Mouse (Mus musculus) neural tube, embryonic 11.5 days (tissue): ENCODE data around the gene Zfp865. TPM values are rescaled to one million over a fixed set of nuclear protein-coding genes. Genes with fewer than 3 reads are reported as not detected.

Experiments
- ATAC-seq: fragments of 200-750 bp; cut with Nextera tagmentation; 2 replicates; pipeline ENCODE4 v1.8.0; 2017; ENCODE audit warnings: moderate number of reproducible peaks, mild to moderate bottlenecking, moderate TSS enrichment, moderate library complexity; ENCODE audit not compliant: insufficient read depth, low FRiP score, low TSS enrichment
- DNase-seq: peaks from one replicate; pipeline ENCODE4 v3.0.0-alpha.2; 2015; ENCODE audit warnings: low spot score
- H3K27ac ChIP-seq: fragments of 300-500 bp; sonication (generic); 2 replicates; pipeline ENCODE4 v1.5.1; 2014; ENCODE audit warnings: low read depth, mild to moderate bottlenecking, low read length
- H3K27me3 ChIP-seq: fragments of 300-500 bp; sonication (generic); 2 replicates; pipeline ENCODE4 v1.6.1; 2014; ENCODE audit warnings: mild to moderate bottlenecking, low read length, mixed read lengths; ENCODE audit not compliant: control insufficient read depth, insufficient read depth
- H3K36me3 ChIP-seq: fragments of 300-500 bp; sonication (generic); 2 replicates; pipeline ENCODE4 v1.6.1; 2014; ENCODE audit warnings: mild to moderate bottlenecking, low read length, moderate library complexity, mixed read lengths; ENCODE audit not compliant: control insufficient read depth, insufficient read depth
- H3K4me1 ChIP-seq: fragments of 300-500 bp; sonication (generic); 2 replicates; pipeline ENCODE4 v1.6.1; 2014; ENCODE audit warnings: low read length, mixed read lengths; ENCODE audit not compliant: control insufficient read depth, insufficient read depth
- H3K4me2 ChIP-seq: fragments of 300-500 bp; sonication (generic); 2 replicates; pipeline ENCODE4 v1.6.1; 2014; ENCODE audit warnings: low read depth, mild to moderate bottlenecking, moderate library complexity
- H3K4me3 ChIP-seq: fragments of 300-500 bp; sonication (generic); 2 replicates; pipeline ENCODE4 v1.5.1; 2014; ENCODE audit warnings: low read depth, low read length
- H3K9ac ChIP-seq: fragments of 300-500 bp; sonication (generic); 2 replicates; pipeline ENCODE4 v1.6.1; 2014; ENCODE audit warnings: mild to moderate bottlenecking, low read length
- H3K9me3 ChIP-seq: fragments of 300-500 bp; sonication (generic); 2 replicates; pipeline ENCODE4 v1.6.1; 2016; ENCODE audit warnings: low read length; ENCODE audit not compliant: control insufficient read depth
- WGBS: fragments of 180-500 bp; shearing (Covaris S2); extraction: QIAGEN DNeasy Blood & Tissue Kit; methylation state at CpG from one replicate; pipeline ENCODE4 v1.1.7; 2014; 5-methylcytosine and 5-hydroxymethylcytosine counted together
- polyA plus RNA-seq: library from polyadenylated mRNA; unstranded; fragments of >200 nt; fragmentation: Nextera tagmentation; extraction: Ambion mirVana; gene quantifications from 2 replicates; pipeline ENCODE4 v1.2.1, GENCODE M21; 2014

Gene Zfp865
- polyA plus RNA-seq, result 5.5 and 5.6 TPM in 2 replicates

DNA sequence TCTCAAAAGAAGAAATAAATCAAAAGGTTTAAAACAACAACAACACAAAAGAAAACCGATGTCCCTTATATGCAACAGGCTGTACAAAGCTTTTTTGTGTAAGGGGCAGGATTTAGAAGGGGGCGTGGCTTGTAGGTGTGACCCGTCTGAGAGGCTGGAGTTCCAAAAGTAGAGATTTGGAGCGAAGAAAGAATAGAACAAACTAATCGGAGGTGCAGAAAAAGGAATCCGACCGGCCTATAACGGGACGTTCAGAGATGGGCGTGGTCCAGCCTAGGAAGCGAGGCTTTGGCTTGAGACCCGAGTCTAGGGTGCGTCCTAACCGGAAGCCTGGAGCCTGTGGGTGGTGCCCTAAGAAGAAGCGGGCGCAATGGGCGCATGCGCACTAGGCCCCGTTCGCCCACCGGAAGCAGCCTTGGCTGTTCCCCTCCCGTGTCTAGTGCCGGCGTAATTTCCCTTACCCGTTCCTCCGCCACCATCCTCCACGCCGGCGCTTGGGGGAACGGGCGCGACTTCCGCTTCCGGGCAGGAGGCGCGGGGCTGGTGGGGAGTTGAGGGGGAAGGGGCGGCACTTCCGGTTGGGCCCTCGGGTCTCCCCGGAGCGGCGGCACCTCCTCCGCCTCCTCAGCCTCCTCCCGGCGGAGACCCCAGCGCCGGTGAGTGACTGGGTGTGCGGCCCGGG, at the start of gene Zfp865, which contains the start of gene Ccdc106:
TSS of gene Zfp865 (plus strand) at position 377 of the 682 bp plus-strand sequence.
TSS of gene Ccdc106 (plus strand) at position 554 of the 682 bp plus-strand sequence.
- Histone ChIP-seq H3K4me1 (peaks cover 7% of the 10 kb centered on the region), H3K4me3 (peak within 1 kb of the TSS; percentile 82), H3K36me3 (peaks cover 5% of the 10 kb centered on the region), H3K9me3 (no peaks in the 10 kb centered on the region), H3K27me3 (no peaks in the 10 kb centered on the region), H3K27ac (peak within 1 kb of the TSS; percentile 83), H3K4me2 (peak within 1 kb of the TSS; percentile 81), H3K9ac (peak within 1 kb of the TSS; percentile 83)
- peak; percentile 99 for DNase-seq
- peak; percentile 89 for ATAC-seq
- WGBS, result 1% methylated on average over 48 of the region's 49 CpGs

DNA sequence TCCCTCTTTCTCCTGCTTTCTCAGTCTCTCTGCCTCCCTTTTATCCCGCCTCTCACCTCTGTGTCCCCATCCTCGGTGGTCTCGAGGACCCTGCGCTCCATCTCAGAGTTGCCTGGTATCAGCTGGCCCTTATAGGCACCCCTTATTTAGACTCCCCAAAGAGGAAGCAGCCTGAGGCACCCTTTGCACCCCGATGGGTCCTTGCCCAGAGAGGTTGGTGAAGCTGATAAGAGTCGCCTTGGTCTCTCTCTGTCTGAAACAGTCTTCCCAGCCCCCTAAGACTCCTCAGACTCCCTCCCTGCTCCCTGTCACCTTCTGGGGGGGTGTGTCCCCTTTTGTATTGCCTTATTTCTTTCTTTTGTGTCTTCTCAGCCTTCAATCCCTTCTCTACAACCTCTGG, 49.1 kb upstream of the Zfp865 start, which contains the start of gene Sbk3:
TSS of gene Sbk3 (minus strand) at position 101 of the 400 bp plus-strand sequence.
- ATAC-seq, result no peak
- no peak within 1 kb of the TSS for H3K27ac ChIP-seq
- H3K4me3 ChIP-seq, result no peak within 1 kb of the TSS
- no peak within 1 kb of the TSS for H3K4me2 ChIP-seq
- no peak for DNase-seq
- no peaks in the 10 kb centered on the region for H3K4me1 ChIP-seq
- 44% methylated on average over 6 of the region's 6 CpGs for WGBS
- no peaks in the 10 kb centered on the region for H3K27me3 ChIP-seq
- H3K36me3 ChIP-seq, result no peaks in the 10 kb centered on the region
- H3K9me3 ChIP-seq, result no peaks in the 10 kb centered on the region
- H3K9ac ChIP-seq, result no peak within 1 kb of the TSS

DNA sequence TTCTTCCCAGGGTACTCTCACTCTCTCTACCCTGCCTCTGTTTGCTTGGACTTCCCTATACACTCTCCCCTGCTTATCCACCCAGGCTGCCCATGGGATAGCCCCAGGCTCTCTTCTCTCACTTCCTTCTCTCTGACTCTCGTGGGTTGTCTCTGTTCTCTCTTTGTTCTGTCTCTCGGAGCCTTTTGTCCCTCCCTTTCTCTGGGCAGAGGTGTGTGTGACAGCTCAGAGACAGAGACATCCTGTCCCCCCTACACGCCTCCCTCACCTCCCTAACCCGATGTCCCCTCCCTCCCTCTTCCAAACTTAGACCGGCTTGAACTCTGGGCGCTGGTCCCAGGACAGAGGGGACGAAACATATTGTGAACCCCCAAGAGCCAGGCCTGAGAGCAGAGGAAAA, 48.5 kb upstream of the Zfp865 start:
- no peak overlapping the region for H3K27ac ChIP-seq
- H3K4me3 ChIP-seq, result no peak overlapping the region
- no peak overlapping the region for H3K9ac ChIP-seq
- no peak for DNase-seq
- no peak for ATAC-seq
- H3K4me1 ChIP-seq, result no peaks in the 10 kb centered on the region
- H3K9me3 ChIP-seq, result no peaks in the 10 kb centered on the region; the same call in 1 of the 2 replicates
- WGBS, result 42% methylated on average over 7 of the region's 7 CpGs
- H3K4me2 ChIP-seq, result no peak overlapping the region
- H3K27me3 ChIP-seq, result no peaks in the 10 kb centered on the region
- no peaks in the 10 kb centered on the region for H3K36me3 ChIP-seq

DNA sequence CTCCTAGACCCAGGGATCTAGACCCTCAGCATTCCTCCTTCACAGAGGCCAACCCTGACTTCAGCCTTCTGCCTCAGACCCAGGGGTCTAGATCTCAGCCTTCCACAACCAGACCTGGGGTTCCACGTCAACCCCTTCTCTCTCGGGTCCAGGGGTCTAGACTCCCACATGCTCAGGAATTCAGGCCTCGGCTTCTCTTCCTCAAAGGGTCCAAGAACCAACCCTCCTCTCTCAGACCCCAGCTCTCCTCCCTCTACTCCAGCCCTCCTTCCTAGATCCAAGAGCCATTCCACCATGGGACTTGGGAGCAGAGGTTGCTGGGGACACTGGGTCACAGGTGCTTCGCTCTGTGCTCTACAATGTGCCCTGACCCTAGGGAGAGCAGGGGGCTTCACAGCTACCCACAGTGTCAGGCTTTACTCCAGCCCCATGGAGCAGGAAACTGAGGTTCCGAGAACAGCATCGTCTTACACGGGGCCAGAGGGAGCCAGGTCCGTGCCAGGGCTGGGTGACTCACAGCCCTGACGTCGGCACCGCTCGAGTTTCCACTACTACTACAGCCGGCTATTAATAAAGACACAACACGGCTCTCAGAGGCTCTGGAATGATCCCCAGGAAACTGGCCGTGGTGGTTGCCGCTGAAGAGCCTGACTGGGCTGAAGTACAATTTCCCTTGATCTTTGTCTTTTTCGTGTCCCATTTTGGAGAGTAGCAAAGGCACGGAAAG, 47.7 kb upstream of the Zfp865 start:
- H3K9ac ChIP-seq, result no peak overlapping the region
- no peak overlapping the region for H3K4me2 ChIP-seq
- no peak overlapping the region for H3K4me3 ChIP-seq
- H3K9me3 ChIP-seq, result no peaks in the 10 kb centered on the region; the same call in 1 of the 2 replicates
- no peaks in the 10 kb centered on the region for H3K27me3 ChIP-seq
- ATAC-seq (no peak), DNase-seq (no peak)
- WGBS, result 79% methylated on average over 18 of the region's 18 CpGs
- no peak overlapping the region for H3K27ac ChIP-seq
- H3K4me1 ChIP-seq, result no peaks in the 10 kb centered on the region
- H3K36me3 ChIP-seq, result no peaks in the 10 kb centered on the region

DNA sequence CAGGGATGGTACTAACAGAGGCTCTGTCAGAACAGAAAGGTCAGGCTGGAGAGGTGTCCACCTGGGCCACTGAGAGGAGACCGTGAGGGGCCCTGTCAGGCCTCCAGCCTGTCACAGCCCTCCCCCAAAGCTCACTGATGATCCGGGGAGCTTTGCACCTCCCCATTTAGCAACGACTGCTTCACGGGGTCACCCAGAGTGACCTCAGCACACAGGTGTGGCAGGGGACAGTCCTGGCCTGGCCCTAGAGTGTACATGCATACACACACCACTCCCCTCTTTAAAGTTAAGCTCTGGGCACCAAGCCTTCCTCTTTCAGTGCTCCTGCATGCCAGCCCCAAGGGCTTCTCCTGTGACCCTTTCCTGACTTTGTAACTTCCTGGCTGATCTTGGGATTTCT, 44.7 kb upstream of the Zfp865 start:
- Histone ChIP-seq H3K4me3 (no peak overlapping the region), H3K4me1 (no peaks in the 10 kb centered on the region), H3K27ac (no peak overlapping the region), H3K9ac (no peak overlapping the region), H3K27me3 (no peaks in the 10 kb centered on the region), H3K9me3 (no peaks in the 10 kb centered on the region; the same call in 1 of the 2 replicates), H3K4me2 (no peak overlapping the region), H3K36me3 (no peaks in the 10 kb centered on the region)
- 56% methylated on average over 4 of the region's 4 CpGs for WGBS
- DNase-seq (no peak), ATAC-seq (no peak)

DNA sequence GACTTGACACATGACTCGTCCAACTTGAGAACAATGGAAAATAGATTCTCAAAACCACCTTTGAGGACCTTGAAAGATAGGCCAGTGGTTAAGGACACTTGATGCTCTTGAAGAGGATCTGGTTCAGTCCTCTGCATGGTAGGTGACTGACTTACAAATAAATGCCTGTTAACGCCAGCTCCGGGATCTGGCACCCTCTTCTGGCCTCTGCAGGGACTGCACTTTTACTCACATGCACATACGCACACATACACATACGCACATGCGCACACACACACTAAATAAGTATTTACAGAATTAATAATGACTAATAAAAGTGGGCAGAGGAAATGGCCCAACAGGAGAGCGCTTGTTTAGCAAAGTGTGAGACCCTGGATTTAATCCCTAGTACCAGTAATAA, 43.3 kb upstream of the Zfp865 start:
- Histone ChIP-seq H3K9ac (no peak overlapping the region), H3K27me3 (no peaks in the 10 kb centered on the region), H3K36me3 (no peaks in the 10 kb centered on the region), H3K4me1 (no peaks in the 10 kb centered on the region), H3K4me3 (no peak overlapping the region), H3K9me3 (no peaks in the 10 kb centered on the region; the same call in 1 of the 2 replicates), H3K27ac (no peak overlapping the region), H3K4me2 (no peak overlapping the region)
- ATAC-seq, result no peak
- 90% methylated on average over 7 of the region's 7 CpGs for WGBS
- no peak for DNase-seq

DNA sequence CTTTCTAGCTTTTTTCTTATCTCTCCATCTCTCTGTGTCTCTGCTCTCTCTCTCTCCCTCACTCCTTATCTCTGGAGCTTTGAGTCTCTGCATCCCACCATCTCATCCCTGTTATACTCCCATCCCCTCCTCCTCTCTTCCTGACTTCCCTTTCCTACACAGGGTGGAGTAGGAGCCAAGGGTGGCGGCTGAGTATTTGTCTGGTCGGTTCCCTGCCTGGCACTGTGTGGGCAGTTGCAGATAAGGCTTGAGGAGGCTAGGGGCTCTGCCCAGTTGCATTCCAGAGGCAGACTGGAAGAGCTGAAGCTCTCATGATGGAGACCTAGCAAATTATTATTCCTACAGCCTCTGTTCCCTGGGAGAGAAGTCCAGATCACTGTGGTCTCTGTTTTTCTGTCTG, 31.9 kb upstream of the Zfp865 start:
- 77% methylated on average over 2 of the region's 2 CpGs for WGBS
- DNase-seq (no peak), ATAC-seq (no peak)
- Histone ChIP-seq H3K36me3 (peaks cover 6% of the 10 kb centered on the region), H3K4me1 (no peaks in the 10 kb centered on the region), H3K4me2 (no peak overlapping the region), H3K27me3 (peaks cover 7% of the 10 kb centered on the region), H3K9me3 (no peaks in the 10 kb centered on the region; the same call in 1 of the 2 replicates), H3K4me3 (no peak overlapping the region), H3K9ac (no peak overlapping the region), H3K27ac (no peak overlapping the region)

DNA sequence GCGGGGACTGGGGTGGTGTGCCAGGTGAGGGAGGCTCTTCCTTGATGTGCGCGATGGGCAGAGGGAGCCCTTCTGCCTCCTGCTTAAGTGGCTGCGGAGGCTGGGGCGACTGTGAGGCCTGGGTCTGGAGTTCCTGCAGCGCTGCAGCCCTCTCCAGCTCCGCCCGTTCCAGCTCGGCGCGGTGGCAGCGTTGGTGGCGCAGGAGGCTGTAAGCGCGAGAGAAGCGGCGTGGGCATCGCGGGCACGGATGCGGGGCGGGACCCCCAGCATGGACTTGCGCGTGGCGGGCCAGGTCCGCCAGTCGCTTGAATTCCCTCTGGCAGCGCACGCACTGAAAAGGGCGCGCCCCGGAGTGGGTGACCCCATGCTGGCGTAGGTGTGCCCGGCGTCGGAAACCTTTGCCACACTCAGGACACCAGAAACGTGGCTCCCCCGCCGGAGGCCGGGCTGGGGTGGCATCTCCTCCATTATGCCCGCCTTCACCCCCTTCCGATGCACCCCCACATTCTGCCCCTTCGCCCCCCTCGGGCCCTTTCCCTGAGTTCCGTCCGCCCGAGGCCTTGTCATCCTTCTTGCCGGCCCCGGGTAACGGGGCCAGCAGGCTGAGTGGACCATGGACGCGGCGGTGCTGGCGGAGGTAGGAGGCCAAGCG, 26.7 kb upstream of the Zfp865 start:
- no peak for ATAC-seq
- Histone ChIP-seq H3K27me3 (peaks cover 19% of the 10 kb centered on the region), H3K9ac (no peak overlapping the region; the same call in 1 of the 2 replicates), H3K27ac (no peak overlapping the region), H3K4me2 (peak overlapping the region; percentile 11), H3K4me1 (peaks cover 17% of the 10 kb centered on the region), H3K9me3 (no peaks in the 10 kb centered on the region; the same call in 1 of the 2 replicates), H3K4me3 (peak overlapping the region; percentile 14), H3K36me3 (peaks cover 7% of the 10 kb centered on the region)
- DNase-seq, result no peak
- 24% methylated on average over 45 of the region's 55 CpGs for WGBS
